Mouse (Mus musculus) layer of hippocampus, adult 2 months (tissue): ENCODE data around the gene Dhtkd1. TPM values are rescaled to one million over a fixed set of nuclear protein-coding genes. Genes with fewer than 3 reads are reported as not detected.
"Not testable (repeated sequence)": the region's sequence is repeated elsewhere in the genome, so short reads cannot be mapped to it uniquely, and the experiment has no call there.

Experiments used
- DNase-seq, 2 experiments: peaks; one replicate each; pipeline ENCODE4 v3.0.0; 2022; ENCODE audit warnings: low spot score in 2 of 2
- H3K27ac ChIP-seq: fragments of 200-600 bp; 2 replicates; pipeline ENCODE4 v1.8.1; 2022
- H3K4me3 ChIP-seq: fragments of 200-600 bp; 2 replicates; pipeline ENCODE4 v1.8.1; 2022; ENCODE audit warnings: mild to moderate bottlenecking
- CTCF ChIP-seq: fragments of 200-600 bp; conservative IDR thresholded peaks from 2 replicates; pipeline ENCODE4 v1.8.1; 2022; ENCODE audit warnings: antibody characterized with exemption, mild to moderate bottlenecking, moderate library complexity
- long read RNA-seq, 2 experiments: library from polyadenylated mRNA; stranded (forward); transcript quantifications; one replicate each; pipeline ENCODE4 v2.0.0; 2021; ENCODE audit warnings: borderline mapping rate in 2 of 2
- total RNA-seq, 2 experiments: library from RNA; stranded (reverse); gene quantifications; 2 replicates each; pipeline ENCODE4 v1.2.3; 2021

Gene Dhtkd1
- total RNA-seq = 10 to 100 TPM in 1 of 2 experiments, 1 to 10 TPM in 1; 7.9 to 12.2 TPM
- long read RNA-seq, experiment 1 = 0 reads
- long read RNA-seq, experiment 2 = 0 reads

- TF ChIP-seq CTCF = peak; percentile 64
- peak within 1 kb of the TSS; percentile 76 for H3K4me3 ChIP-seq
- H3K27ac ChIP-seq = peak within 1 kb of the TSS; percentile 86
- DNase-seq = peak; percentile 66 to 72
Measured at GRCm38 (mm10) chr2:5942416-5943032, at the start of gene Dhtkd1. Gene Dhtkd1 (minus strand): TSS chr2:5942792.

GRCm38 (mm10) chr2:5977532-5977931 is 34.9 kb upstream of the Dhtkd1 start:
- no peak for TF ChIP-seq CTCF
- no peak for DNase-seq
- Histone ChIP-seq H3K27ac (no peak overlapping the region), H3K4me3 (no peak overlapping the region)

- not testable (repeated sequence) for DNase-seq, H3K27ac ChIP-seq, H3K4me3 ChIP-seq
- peak; percentile 36 for TF ChIP-seq CTCF
Measured at GRCm38 (mm10) chr2:5970629-5971028, 28.0 kb upstream of the Dhtkd1 start.

- no peak for DNase-seq
- Histone ChIP-seq H3K4me3 (no peak overlapping the region), H3K27ac (no peak overlapping the region)
- no peak for TF ChIP-seq CTCF
Measured at GRCm38 (mm10) chr2:5965972-5966371, 23.4 kb upstream of the Dhtkd1 start.

GRCm38 (mm10) chr2:5963729-5964128 is 21.1 kb upstream of the Dhtkd1 start:
- not testable (repeated sequence) for H3K4me3 ChIP-seq, DNase-seq, H3K27ac ChIP-seq
- peak; percentile 37 for TF ChIP-seq CTCF

GRCm38 (mm10) chr2:5962265-5962664 is 19.7 kb upstream of the Dhtkd1 start:
- TF ChIP-seq CTCF = no peak
- no peak overlapping the region for H3K4me3 ChIP-seq
- H3K27ac ChIP-seq = no peak overlapping the region
- DNase-seq = no peak

GRCm38 (mm10) chr2:5957705-5958104 is 15.1 kb upstream of the Dhtkd1 start:
- TF ChIP-seq CTCF = no peak
- no peak overlapping the region for H3K4me3 ChIP-seq

GRCm38 (mm10) chr2:5951621-5952211 is 9.1 kb upstream of the Dhtkd1 start:
- peak in 1 of 2 experiments; percentile 38 for DNase-seq
- peak overlapping the region; percentile 98 for H3K27ac ChIP-seq
- H3K4me3 ChIP-seq = peak overlapping the region; percentile 88
- TF ChIP-seq CTCF = no peak

More at GRCm38 (mm10) chr2:5957705-5958104, 15.1 kb upstream of the Dhtkd1 start:
- DNase-seq = no peak
- H3K27ac ChIP-seq = no peak overlapping the region

GRCm38 (mm10) chr2:5950766-5951595 is 8.4 kb upstream of the Dhtkd1 start, which contains the start of gene Upf2:
Gene Upf2 (plus strand): TSS chr2:5951469.
- DNase-seq = peak; percentile 93 to 95
- TF ChIP-seq CTCF = peak; percentile 41

GRCm38 (mm10) chr2:5950305-5950704 is 7.7 kb upstream of the Dhtkd1 start:
- H3K27ac ChIP-seq = peak overlapping the region; percentile 98
- no peak for DNase-seq
- peak overlapping the region; percentile 88 for H3K4me3 ChIP-seq
- TF ChIP-seq CTCF = no peak

More at GRCm38 (mm10) chr2:5950766-5951595, 8.4 kb upstream of the Dhtkd1 start, which contains the start of gene Upf2:
- Histone ChIP-seq H3K4me3 (peak within 1 kb of the TSS; percentile 88), H3K27ac (peak within 1 kb of the TSS; percentile 98)

- DNase-seq, H3K4me3 ChIP-seq: not testable (repeated sequence)
- 0 out of 2 replicates have a peak overlapping the region, but pooled peaks have one; percentile 98 for H3K27ac ChIP-seq
Measured at GRCm38 (mm10) chr2:5949821-5950220, 7.2 kb upstream of the Dhtkd1 start.

GRCm38 (mm10) chr2:5948964-5949363 is 6.4 kb upstream of the Dhtkd1 start:
- TF ChIP-seq CTCF = no peak
- no peak for DNase-seq
- Histone ChIP-seq H3K4me3 (no peak overlapping the region), H3K27ac (no peak overlapping the region)

GRCm38 (mm10) chr2:5946876-5947275 is 4.3 kb upstream of the Dhtkd1 start:
- no peak for DNase-seq
- no peak for TF ChIP-seq CTCF
- H3K4me3 ChIP-seq = no peak overlapping the region
- H3K27ac ChIP-seq = no peak overlapping the region
